Mouse (Mus musculus): ENCODE results near the gene Slc31a2.

- TF ChIP-seq CTCF (IDR thresholded peaks at IDR 0.05; ENCODE audit: low read depth, low read length) (no peak), POLR2A (IDR thresholded peaks at IDR 0.05; ENCODE audit: insufficient read depth, low read length) (no peak), EP300 (IDR thresholded peaks at IDR 0.05; ENCODE audit: insufficient read depth, low read depth, low read length) (no peak)
Observed at GRCm38 (mm10) chr4:62273916-62274315, 11.6 kb downstream of the Slc31a2 start.

All from ES-Bruce4 (cell line).